Mouse (Mus musculus) testis, postnatal 10 days (tissue): ENCODE data around the gene Gcnt1.

Source experiments
- DNase-seq: peaks from one replicate; pipeline ENCODE4 v3.0.0; 2021; ENCODE audit warnings: low spot score

The Gcnt1 gene

GRCm38 (mm10) chr19:17372701-17373100, at the start of gene Gcnt1:
Gcnt1 (minus strand) TSS chr19:17372844.
- no peak for DNase-seq

- no peak for DNase-seq
Measured at GRCm38 (mm10) chr19:17417855-17418254, 45.2 kb upstream of the Gcnt1 start.

- no peak for DNase-seq
Measured at GRCm38 (mm10) chr19:17412915-17413459, 40.3 kb upstream of the Gcnt1 start.

GRCm38 (mm10) chr19:17410465-17411065, 37.9 kb upstream of the Gcnt1 start:
- DNase-seq: no peak

- DNase-seq: no peak
Measured at GRCm38 (mm10) chr19:17409351-17409750, 36.7 kb upstream of the Gcnt1 start.

- DNase-seq: no peak
Measured at GRCm38 (mm10) chr19:17408591-17408990, 35.9 kb upstream of the Gcnt1 start.

- DNase-seq: no peak
Measured at GRCm38 (mm10) chr19:17406823-17407222, 34.2 kb upstream of the Gcnt1 start.

- no peak for DNase-seq
Measured at GRCm38 (mm10) chr19:17403175-17403574, 30.5 kb upstream of the Gcnt1 start.

GRCm38 (mm10) chr19:17400571-17400970, 27.9 kb upstream of the Gcnt1 start:
- DNase-seq: no peak

GRCm38 (mm10) chr19:17399965-17400364, 27.3 kb upstream of the Gcnt1 start:
- DNase-seq: no peak

GRCm38 (mm10) chr19:17397922-17398321, 25.3 kb upstream of the Gcnt1 start:
- no peak for DNase-seq

- no peak for DNase-seq
Measured at GRCm38 (mm10) chr19:17396802-17397201, 24.2 kb upstream of the Gcnt1 start.

- DNase-seq: peak; percentile 98
Measured at GRCm38 (mm10) chr19:17393841-17394591, 21.4 kb upstream of the Gcnt1 start, which contains the start of gene Rfk. Rfk (plus strand) TSS chr19:17394043.

- DNase-seq: no peak
Measured at GRCm38 (mm10) chr19:17392866-17393265, 20.2 kb upstream of the Gcnt1 start.

GRCm38 (mm10) chr19:17388404-17388803, 15.8 kb upstream of the Gcnt1 start:
- no peak for DNase-seq

GRCm38 (mm10) chr19:17386424-17386823, 13.8 kb upstream of the Gcnt1 start:
- DNase-seq: no peak

- no peak for DNase-seq
Measured at GRCm38 (mm10) chr19:17385426-17385825, 12.8 kb upstream of the Gcnt1 start.

- no peak for DNase-seq
Measured at GRCm38 (mm10) chr19:17385022-17385421, 12.4 kb upstream of the Gcnt1 start.

- no peak for DNase-seq
Measured at GRCm38 (mm10) chr19:17382807-17383397, 10.3 kb upstream of the Gcnt1 start.

GRCm38 (mm10) chr19:17380549-17380948, 7.9 kb upstream of the Gcnt1 start:
- DNase-seq: no peak

- DNase-seq: no peak
Measured at GRCm38 (mm10) chr19:17378845-17379244, 6.2 kb upstream of the Gcnt1 start.

GRCm38 (mm10) chr19:17369581-17369980, 3.1 kb downstream of the Gcnt1 start:
- DNase-seq: no peak

- no peak for DNase-seq
Measured at GRCm38 (mm10) chr19:17368557-17368956, 4.1 kb downstream of the Gcnt1 start.
